Mouse (Mus musculus): ENCODE data around the gene Ift140.
"Not testable (repeated sequence)": the region's sequence is repeated elsewhere in the genome, so short reads cannot be mapped to it uniquely, and the experiment has no call there.

Gene Ift140

GRCm38 (mm10) chr17:25117263-25117662 is 101.4 kb downstream of the Ift140 start:
- DNase-seq, result no peak

- DNase-seq, result no peak
Observed at GRCm38 (mm10) chr17:25120406-25120805, 104.5 kb downstream of the Ift140 start, which contains the start of gene Ptx4. TSS of gene Ptx4 (plus strand) at chr17:25120760.

- no peak for DNase-seq
Observed at GRCm38 (mm10) chr17:25123979-25124378, 108.1 kb downstream of the Ift140 start.

GRCm38 (mm10) chr17:25125442-25126060 is 109.7 kb downstream of the Ift140 start:
- not testable (repeated sequence) for DNase-seq

- no peak for DNase-seq
Observed at GRCm38 (mm10) chr17:25127079-25127478, 111.2 kb downstream of the Ift140 start.

GRCm38 (mm10) chr17:25127681-25128080 is 111.8 kb downstream of the Ift140 start:
- no peak for DNase-seq

- no peak for DNase-seq
Observed at GRCm38 (mm10) chr17:25130060-25130459, 114.2 kb downstream of the Ift140 start.

GRCm38 (mm10) chr17:25133275-25133698 is 117.4 kb downstream of the Ift140 start, which contains the start of gene Clcn7:
TSS of gene Clcn7 (plus strand) at chr17:25133391.
- peak; percentile 96 to 97 for DNase-seq

- DNase-seq, result no peak
Observed at GRCm38 (mm10) chr17:25135622-25136021, 119.7 kb downstream of the Ift140 start.

- no peak for DNase-seq
Observed at GRCm38 (mm10) chr17:25138803-25139202, 122.9 kb downstream of the Ift140 start.

- DNase-seq, result no peak
Observed at GRCm38 (mm10) chr17:25139960-25140359, 124.1 kb downstream of the Ift140 start.

Measured in cerebellum, postnatal 25 days (tissue).